Mouse (Mus musculus) adipose tissue, adult 10 weeks (tissue): ENCODE data around the gene Mecr. TPM values are rescaled to one million over a fixed set of nuclear protein-coding genes. Genes with fewer than 3 reads are reported as not detected.

Source experiments
- polyA plus RNA-seq: library from polyadenylated mRNA; stranded (reverse); fragments of 350-450 nt; fragmentation: Illumina TruSeq; extraction: RNeasy Lipid Tissue Mini Kit (QIAGEN cat#74804); gene quantifications from one replicate; pipeline ENCODE4 v1.2.3, GENCODE M21; 2014; ENCODE audit warnings: low read depth, low replicate concordance

Gene Mecr
- 43.3 TPM for polyA plus RNA-seq

DNA sequence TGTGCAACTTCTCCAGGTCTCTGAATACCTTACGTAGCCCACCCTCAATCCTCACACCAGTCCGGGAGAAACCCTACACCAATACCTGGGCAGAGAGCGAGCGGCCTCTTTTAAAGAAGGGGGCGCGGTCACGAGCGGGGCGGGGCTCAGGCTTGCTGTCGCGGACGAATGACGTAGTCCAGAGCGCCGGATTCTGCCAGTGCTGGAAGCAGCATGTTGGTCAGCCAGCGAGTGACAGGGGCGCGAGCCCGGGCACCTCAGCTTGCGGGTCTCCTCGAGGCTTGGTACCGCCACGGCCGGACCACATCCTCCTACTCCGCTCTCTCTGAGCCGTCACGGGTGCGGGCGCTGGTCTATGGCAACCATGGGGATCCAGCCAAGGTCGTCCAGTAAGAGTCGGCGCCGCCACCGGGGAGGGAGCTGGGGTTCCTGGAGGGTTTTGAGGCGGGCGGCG lies at the start of gene Mecr:
TSS of gene Mecr (plus strand) at position 181 of the 454 bp plus-strand sequence.

GRCm38 (mm10) chr4:131837872-131838524 lies 5.3 kb upstream of the Mecr start, which contains the start of gene Ptpru:
TSS of gene Ptpru (minus strand) at chr4:131838288.

GRCm38 (mm10) chr4:131873293-131874168 lies 30.3 kb downstream of the Mecr start, which contains the start of gene Srsf4:
TSS of gene Srsf4 (plus strand) at chr4:131873617.

Other genes starting within 250 kb of the Mecr start
- gene Ptpru, start 5.2 kb upstream of the Mecr start, polyA plus RNA-seq = 9.9 TPM
- 46.4 TPM for gene Srsf4, start 30.1 kb downstream of the Mecr start, polyA plus RNA-seq
- 5.1 TPM for gene Tmem200b, start 78.3 kb downstream of the Mecr start, polyA plus RNA-seq
- gene Gm10300, start 231.2 kb downstream of the Mecr start, polyA plus RNA-seq = 0.42 TPM
- 33.6 TPM for gene Epb41, start 231.9 kb downstream of the Mecr start, polyA plus RNA-seq